Mouse (Mus musculus) embryonic facial prominence, embryonic 12.5 days (tissue): Measurements from ENCODE around the gene Pde6g. TPM values are rescaled to one million over a fixed set of nuclear protein-coding genes. Genes with fewer than 3 reads are reported as not detected.

Experiments
- ATAC-seq: fragments of 200-750 bp; cut with Nextera tagmentation; 2 replicates; pipeline ENCODE4 v1.8.0; 2017; ENCODE audit not compliant: insufficient number of reproducible peaks, insufficient read depth, low FRiP score, low TSS enrichment
- H3K27ac ChIP-seq: fragments of 300-500 bp; sonication (generic); 2 replicates; pipeline ENCODE4 v1.5.1; 2016; ENCODE audit warnings: mild to moderate bottlenecking
- H3K27me3 ChIP-seq: fragments of 300-500 bp; sonication (generic); 2 replicates; pipeline ENCODE4 v1.6.1; 2016; ENCODE audit warnings: mild to moderate bottlenecking, moderate library complexity
- H3K36me3 ChIP-seq: fragments of 300-500 bp; sonication (generic); 2 replicates; pipeline ENCODE4 v1.6.1; 2016; ENCODE audit warnings: mild to moderate bottlenecking
- H3K4me1 ChIP-seq: fragments of 300-500 bp; sonication (generic); 2 replicates; pipeline ENCODE4 v1.6.1; 2016
- H3K4me2 ChIP-seq: fragments of 300-500 bp; sonication (generic); replicated peaks from 2 replicates; pipeline ENCODE4 v1.6.1; 2016; ENCODE audit warnings: mild to moderate bottlenecking, moderate library complexity
- H3K4me3 ChIP-seq: fragments of 300-500 bp; sonication (generic); 2 replicates; pipeline ENCODE4 v1.5.1; 2016; ENCODE audit warnings: mild to moderate bottlenecking
- H3K9ac ChIP-seq: fragments of 300-500 bp; sonication (generic); 2 replicates; pipeline ENCODE4 v1.6.1; 2016; ENCODE audit warnings: mild to moderate bottlenecking, moderate library complexity
- H3K9me3 ChIP-seq: fragments of 300-500 bp; sonication (generic); 2 replicates; pipeline ENCODE4 v1.6.1; 2016; ENCODE audit warnings: mild to moderate bottlenecking, moderate library complexity
- WGBS: fragments of 180-500 bp; shearing (Covaris S2); methylation state at CpG from one replicate; pipeline ENCODE4 v1.1.7; 2016; 5-methylcytosine and 5-hydroxymethylcytosine counted together
- polyA plus RNA-seq: library from polyadenylated mRNA; unstranded; fragments of >200 nt; fragmentation: Nextera tagmentation; extraction: Ambion mirVana; gene quantifications from 2 replicates; pipeline ENCODE4 v1.2.1, GENCODE M21; 2016

Gene Pde6g
- 0.28 TPM in 1 of 2 replicates, not detected in the other for polyA plus RNA-seq

DNA sequence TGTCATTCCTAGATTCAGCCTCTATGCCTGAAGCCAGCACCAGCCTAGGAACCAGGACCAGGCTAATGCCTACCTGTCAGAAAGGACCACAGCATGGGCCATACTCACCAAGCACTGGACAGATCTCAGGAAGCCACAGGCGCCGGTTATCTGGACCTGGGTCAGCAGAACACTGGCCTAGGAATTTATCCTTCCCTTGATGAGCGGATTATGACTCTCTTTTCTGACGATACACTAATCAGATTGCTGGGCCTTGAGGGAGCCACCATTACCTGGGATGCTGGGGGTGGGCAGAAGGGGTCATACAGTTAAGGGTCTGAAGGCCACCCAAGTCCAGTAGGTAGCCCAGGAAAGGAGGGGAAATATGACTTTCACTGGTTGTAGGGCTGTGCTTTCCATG lies at the start of gene Pde6g:
Pde6g (minus strand) TSS at position 195 of the 400 bp plus-strand sequence.
- 0 out of 2 replicates have a peak, but pooled peaks cover 4% of the 10 kb centered on the region for H3K36me3 ChIP-seq
- no peak within 1 kb of the TSS for H3K27ac ChIP-seq
- H3K9ac ChIP-seq: no peak within 1 kb of the TSS
- H3K9me3 ChIP-seq: no peaks in the 10 kb centered on the region
- WGBS: 82% methylated on average over 4 of the region's 4 CpGs
- H3K4me3 ChIP-seq: no peak within 1 kb of the TSS
- ATAC-seq: no peak
- no peaks in the 10 kb centered on the region for H3K27me3 ChIP-seq
- no peak within 1 kb of the TSS for H3K4me2 ChIP-seq
- peaks cover 5% of the 10 kb centered on the region; the same call in 1 of the 2 replicates for H3K4me1 ChIP-seq

GRCm38 (mm10) chr11:120501701-120502100 lies 48.4 kb upstream of the Pde6g start:
- no peak overlapping the region for H3K27ac ChIP-seq
- no peak overlapping the region for H3K4me3 ChIP-seq
- H3K27me3 ChIP-seq: no peaks in the 10 kb centered on the region
- H3K4me1 ChIP-seq: no peaks in the 10 kb centered on the region
- H3K9ac ChIP-seq: no peak overlapping the region
- H3K4me2 ChIP-seq: no peak overlapping the region
- no peak for ATAC-seq
- peaks cover 27% of the 10 kb centered on the region for H3K36me3 ChIP-seq
- no peaks in the 10 kb centered on the region for H3K9me3 ChIP-seq
- 87% methylated on average over 4 of the region's 4 CpGs for WGBS

DNA sequence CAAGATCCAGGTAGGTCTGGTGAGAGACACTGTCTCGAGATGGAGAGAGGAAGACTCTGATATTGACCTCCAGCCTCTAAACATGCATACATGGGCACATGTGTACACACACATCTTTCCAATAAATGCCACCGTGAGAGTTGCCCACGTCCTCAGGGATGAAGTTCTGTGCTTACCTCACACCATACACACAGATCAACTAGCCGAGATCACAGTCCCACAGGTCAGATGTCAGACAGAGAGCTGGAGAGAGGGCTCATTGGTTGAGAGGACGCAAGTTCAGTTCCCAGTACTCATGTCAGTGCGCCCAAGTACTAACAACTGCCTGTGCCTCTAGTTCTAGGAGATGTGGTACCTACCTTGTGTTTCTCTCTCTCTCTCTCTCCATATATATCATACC lies 47.7 kb upstream of the Pde6g start:
- H3K4me2 ChIP-seq: no peak overlapping the region
- no peaks in the 10 kb centered on the region for H3K9me3 ChIP-seq
- no peaks in the 10 kb centered on the region for H3K27me3 ChIP-seq
- no peak overlapping the region for H3K27ac ChIP-seq
- no peak overlapping the region for H3K9ac ChIP-seq
- WGBS: 57% methylated on average over 6 of the region's 6 CpGs
- no peak overlapping the region for H3K4me3 ChIP-seq
- no peaks in the 10 kb centered on the region for H3K4me1 ChIP-seq
- H3K36me3 ChIP-seq: peaks cover 34% of the 10 kb centered on the region
- ATAC-seq: no peak

GRCm38 (mm10) chr11:120500357-120500756 lies 47.1 kb upstream of the Pde6g start:
- Histone ChIP-seq H3K4me1 (no peaks in the 10 kb centered on the region), H3K9me3 (no peaks in the 10 kb centered on the region), H3K27ac (no peak overlapping the region), H3K36me3 (peaks cover 39% of the 10 kb centered on the region), H3K4me3 (no peak overlapping the region), H3K4me2 (no peak overlapping the region), H3K9ac (no peak overlapping the region), H3K27me3 (no peaks in the 10 kb centered on the region)
- no peak for ATAC-seq
- WGBS: 18% methylated on average over 3 of the region's 3 CpGs

GRCm38 (mm10) chr11:120499894-120500293 lies 46.6 kb upstream of the Pde6g start:
- Histone ChIP-seq H3K4me2 (no peak overlapping the region), H3K36me3 (peaks cover 44% of the 10 kb centered on the region), H3K9ac (no peak overlapping the region), H3K4me3 (no peak overlapping the region), H3K4me1 (no peaks in the 10 kb centered on the region), H3K27ac (no peak overlapping the region), H3K9me3 (no peaks in the 10 kb centered on the region), H3K27me3 (no peaks in the 10 kb centered on the region)
- WGBS: 83% methylated on average over 6 of the region's 6 CpGs
- ATAC-seq: no peak

- no peaks in the 10 kb centered on the region for H3K4me1 ChIP-seq
- no peak for ATAC-seq
- no peaks in the 10 kb centered on the region for H3K27me3 ChIP-seq
- H3K4me2 ChIP-seq: no peak overlapping the region
- H3K27ac ChIP-seq: no peak overlapping the region
- H3K9ac ChIP-seq: no peak overlapping the region
- H3K4me3 ChIP-seq: no peak overlapping the region
- peaks cover 49% of the 10 kb centered on the region for H3K36me3 ChIP-seq
- WGBS: 85% methylated on average over 5 of the region's 5 CpGs
- no peaks in the 10 kb centered on the region for H3K9me3 ChIP-seq
These were observed 45.6 kb upstream of the Pde6g start for GRCm38 (mm10) chr11:120498891-120499290.

- no peak for ATAC-seq
- Histone ChIP-seq H3K4me1 (peaks cover 6% of the 10 kb centered on the region), H3K9ac (no peak overlapping the region), H3K27ac (no peak overlapping the region), H3K36me3 (peaks cover 49% of the 10 kb centered on the region), H3K4me3 (no peak overlapping the region), H3K27me3 (no peaks in the 10 kb centered on the region), H3K4me2 (no peak overlapping the region), H3K9me3 (no peaks in the 10 kb centered on the region)
- WGBS: 91% methylated on average over 12 of the region's 12 CpGs
These were observed 44.9 kb upstream of the Pde6g start for GRCm38 (mm10) chr11:120498226-120498625.

DNA sequence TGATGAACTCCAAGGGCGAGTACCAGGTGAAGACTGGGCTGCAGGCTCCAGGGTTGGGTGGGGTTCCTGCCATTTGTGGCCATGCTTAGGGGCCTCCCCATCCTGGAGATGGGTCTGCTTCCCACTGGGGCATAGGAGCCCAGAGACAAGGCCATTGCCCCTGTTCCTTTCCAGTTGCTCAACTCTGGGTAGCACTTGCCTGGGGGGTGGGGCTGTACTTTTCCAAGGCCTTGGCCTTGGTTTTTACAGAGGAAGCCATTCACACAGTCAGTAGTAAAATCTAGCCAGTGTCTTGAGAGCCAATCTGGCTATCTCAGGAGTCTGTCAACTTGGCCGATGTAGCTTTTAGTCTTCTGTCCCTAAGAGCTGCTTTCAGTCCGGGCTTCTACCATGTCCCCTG lies 44.1 kb upstream of the Pde6g start:
- peaks cover 49% of the 10 kb centered on the region for H3K36me3 ChIP-seq
- no peak overlapping the region for H3K27ac ChIP-seq
- H3K9me3 ChIP-seq: no peaks in the 10 kb centered on the region
- no peak overlapping the region for H3K4me3 ChIP-seq
- no peak for ATAC-seq
- peaks cover 14% of the 10 kb centered on the region for H3K4me1 ChIP-seq
- no peak overlapping the region for H3K9ac ChIP-seq
- H3K27me3 ChIP-seq: no peaks in the 10 kb centered on the region
- WGBS: 88% methylated on average over 3 of the region's 3 CpGs
- no peak overlapping the region for H3K4me2 ChIP-seq

GRCm38 (mm10) chr11:120493911-120494310 lies 40.6 kb upstream of the Pde6g start:
- no peaks in the 10 kb centered on the region for H3K27me3 ChIP-seq
- peaks cover 45% of the 10 kb centered on the region for H3K36me3 ChIP-seq
- H3K9me3 ChIP-seq: no peaks in the 10 kb centered on the region
- H3K4me3 ChIP-seq: peak overlapping the region; percentile 95
- H3K4me2 ChIP-seq: no peak overlapping the region
- H3K4me1 ChIP-seq: peaks cover 31% of the 10 kb centered on the region
- peak overlapping the region; percentile 85; the same call in 1 of the 2 replicates for H3K9ac ChIP-seq
- no peak for ATAC-seq
- H3K27ac ChIP-seq: no peak overlapping the region
- whole genome bisulfite sequencing: 85% methylated on average over 3 of the region's 3 CpGs

GRCm38 (mm10) chr11:120493351-120493750 lies 40.1 kb upstream of the Pde6g start:
- peak overlapping the region; percentile 85 for H3K9ac ChIP-seq
- H3K4me3 ChIP-seq: peak overlapping the region; percentile 95
- H3K4me1 ChIP-seq: peaks cover 31% of the 10 kb centered on the region
- no peak for ATAC-seq
- no peaks in the 10 kb centered on the region for H3K27me3 ChIP-seq
- H3K27ac ChIP-seq: peak overlapping the region; percentile 70; the same call in 1 of the 2 replicates
- H3K9me3 ChIP-seq: no peaks in the 10 kb centered on the region
- 46% methylated on average over 3 of the region's 3 CpGs for WGBS
- H3K36me3 ChIP-seq: peaks cover 45% of the 10 kb centered on the region
- peak overlapping the region; percentile 85 for H3K4me2 ChIP-seq

DNA sequence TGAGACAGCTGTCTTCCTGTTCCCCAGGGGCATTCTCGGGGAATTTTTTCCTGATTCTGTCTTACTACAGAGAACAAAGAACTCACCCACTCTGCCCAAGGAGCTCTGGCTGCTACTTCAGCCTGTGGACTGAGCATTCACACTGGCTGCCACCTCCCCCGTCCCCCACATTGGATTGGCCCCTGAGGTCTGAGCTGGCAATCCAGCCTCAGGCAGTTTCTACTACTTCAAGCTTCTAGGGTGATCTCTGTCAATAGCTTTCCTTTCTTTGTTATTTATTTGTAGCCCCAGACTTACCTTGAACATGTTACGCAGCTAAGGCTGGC lies 39.5 kb upstream of the Pde6g start:
- Histone ChIP-seq H3K9ac (peak overlapping the region; percentile 85), H3K4me3 (peak overlapping the region; percentile 95), H3K27me3 (no peaks in the 10 kb centered on the region), H3K4me2 (peak overlapping the region; percentile 85), H3K9me3 (no peaks in the 10 kb centered on the region), H3K36me3 (peaks cover 45% of the 10 kb centered on the region), H3K4me1 (peaks cover 31% of the 10 kb centered on the region), H3K27ac (peak overlapping the region; percentile 70)
- ATAC-seq: no peak
- WGBS: 22% methylated on average over 3 of the region's 3 CpGs

- peaks cover 45% of the 10 kb centered on the region for H3K36me3 ChIP-seq
These were observed 39.0 kb upstream of the Pde6g start for GRCm38 (mm10) chr11:120492024-120492877.

More at GRCm38 (mm10) chr11:120492024-120492877, 39.0 kb upstream of the Pde6g start:
- H3K4me1 ChIP-seq: peaks cover 31% of the 10 kb centered on the region
- H3K4me3 ChIP-seq: peak overlapping the region; percentile 95
- peak overlapping the region; percentile 85 for H3K4me2 ChIP-seq
- H3K27ac ChIP-seq: peak overlapping the region; percentile 74
- WGBS: under 1% methylated on average over 48 of the region's 48 CpGs
- H3K9ac ChIP-seq: peak overlapping the region; percentile 85
- H3K9me3 ChIP-seq: no peaks in the 10 kb centered on the region
- no peaks in the 10 kb centered on the region for H3K27me3 ChIP-seq
- ATAC-seq: peak; percentile 10; the same call in 1 of the 2 replicates
